Mouse (Mus musculus) liver, embryonic 14 days (tissue): ENCODE results near the gene Olfr1131. TPM values are rescaled to one million over a fixed set of nuclear protein-coding genes. Genes with fewer than 3 reads are reported as not detected.

Experiments
- polyA plus RNA-seq: library from polyadenylated mRNA; depleted of rRNA; stranded (reverse); fragments of >200 nt; gene quantifications from 2 replicates; pipeline ENCODE4 v1.2.3, GENCODE M21; 2012; rRNA removed

The Olfr1131 gene
- polyA plus RNA-seq, result not detected in 2 replicates

GRCm38 (mm10) chr2:87626804-87627203 is at the start of gene Olfr1131:
TSS of gene Olfr1131 (plus strand) at chr2:87627104.

GRCm38 (mm10) chr2:87605912-87606311 is 21.0 kb upstream of the Olfr1131 start, which contains the start of gene Olfr1130:
TSS of gene Olfr1130 (plus strand) at chr2:87606212.

GRCm38 (mm10) chr2:87637435-87637834 is 10.5 kb downstream of the Olfr1131 start, which contains the start of gene Olfr1132:
TSS of gene Olfr1132 (minus strand) at chr2:87637535.

GRCm38 (mm10) chr2:87647274-87647673 is 20.4 kb downstream of the Olfr1131 start, which contains the start of gene Olfr1133:
TSS of gene Olfr1133 (minus strand) at chr2:87647374.

GRCm38 (mm10) chr2:87658360-87658759 is 31.5 kb downstream of the Olfr1131 start, which contains the start of gene Olfr1134:
TSS of gene Olfr1134 (minus strand) at chr2:87658460.

GRCm38 (mm10) chr2:87673564-87673963 is 46.7 kb downstream of the Olfr1131 start, which contains the start of gene Olfr1135:
TSS of gene Olfr1135 (minus strand) at chr2:87673664.

Other genes with a start within 250 kb of the Olfr1131 start
- not detected in 2 replicates for gene Olfr1122, start 241.3 kb upstream of the Olfr1131 start, polyA plus RNA-seq
- not detected in 2 replicates for gene Olfr1123, start 210.5 kb upstream of the Olfr1131 start, polyA plus RNA-seq
- gene Olfr1124, start 196.8 kb upstream of the Olfr1131 start, polyA plus RNA-seq, result not detected in 2 replicates
- not detected in 2 replicates for gene Olfr1126, start 173.1 kb upstream of the Olfr1131 start, polyA plus RNA-seq
- not detected in 2 replicates for gene Pramel7, start 130.0 kb upstream of the Olfr1131 start, polyA plus RNA-seq
- gene Pramel6, start 120.5 kb upstream of the Olfr1131 start, polyA plus RNA-seq, result not detected in 2 replicates
- gene Olfr153, start 95.3 kb upstream of the Olfr1131 start, polyA plus RNA-seq, result not detected in 2 replicates
- not detected in 2 replicates for gene Olfr1128, start 81.6 kb upstream of the Olfr1131 start, polyA plus RNA-seq
- not detected in 2 replicates for gene Olfr1129, start 53.2 kb upstream of the Olfr1131 start, polyA plus RNA-seq
- not detected in 2 replicates for gene Olfr1130, start 20.9 kb upstream of the Olfr1131 start, polyA plus RNA-seq
- not detected in 2 replicates for gene Olfr1132, start 10.4 kb downstream of the Olfr1131 start, polyA plus RNA-seq
- not detected in 2 replicates for gene Olfr1133, start 20.3 kb downstream of the Olfr1131 start, polyA plus RNA-seq
- not detected in 2 replicates for gene Olfr1134, start 31.4 kb downstream of the Olfr1131 start, polyA plus RNA-seq
- gene Olfr1135, start 46.6 kb downstream of the Olfr1131 start, polyA plus RNA-seq, result not detected in 2 replicates
- not detected in 2 replicates for gene Olfr1136, start 66.8 kb downstream of the Olfr1131 start, polyA plus RNA-seq
- gene Olfr1137, start 86.1 kb downstream of the Olfr1131 start, polyA plus RNA-seq, result not detected in 2 replicates
- gene Olfr1138, start 112.9 kb downstream of the Olfr1131 start, polyA plus RNA-seq, result not detected in 2 replicates
- not detected in 2 replicates for gene Olfr1140, start 116.6 kb downstream of the Olfr1131 start, polyA plus RNA-seq
- not detected in 2 replicates for gene Olfr1141, start 126.9 kb downstream of the Olfr1131 start, polyA plus RNA-seq
- not detected in 2 replicates for gene Olfr152, start 152.4 kb downstream of the Olfr1131 start, polyA plus RNA-seq
- not detected in 2 replicates for gene Olfr1143, start 173.5 kb downstream of the Olfr1131 start, polyA plus RNA-seq
- not detected in 2 replicates for gene Olfr1145, start 182.7 kb downstream of the Olfr1131 start, polyA plus RNA-seq
- not detected in 2 replicates for gene Olfr1148, start 203.4 kb downstream of the Olfr1131 start, polyA plus RNA-seq
- gene Olfr1150-ps1, start 216.9 kb downstream of the Olfr1131 start, polyA plus RNA-seq, result not detected in 2 replicates
- not detected in 2 replicates for gene Olfr1151, start 228.8 kb downstream of the Olfr1131 start, polyA plus RNA-seq
- gene Olfr1152, start 239.4 kb downstream of the Olfr1131 start, polyA plus RNA-seq, result not detected in 2 replicates